Mouse (Mus musculus): ENCODE results near the gene Mxra8. TPM values are rescaled to one million over a fixed set of nuclear protein-coding genes. Genes with fewer than 3 reads are reported as not detected.

Mxra8 gene
- polyA plus RNA-seq, 1 experiment from 2014 or later = 121 TPM

- Histone ChIP-seq H3K9me3 (no peaks in the 10 kb centered on the region), H3K27me3 (replicated peaks) (no peaks in the 10 kb centered on the region), H3K4me1 (peaks cover 48% of the 10 kb centered on the region), H3K36me3 (0 out of 2 replicates have a peak, but pooled peaks cover 3% of the 10 kb centered on the region), H3K4me2 (peak overlapping the region; percentile 88), H3K27ac (peak overlapping the region; percentile 96), H3K9ac (no peak overlapping the region), H3K4me3 (replicated peaks) (no peak overlapping the region)
- WGBS = 43% methylated on average over 8 of the region's 8 CpGs
- ATAC-seq (ENCODE audit: insufficient read depth, low FRiP score, low read depth) = no peak
These were observed 1.0 kb upstream of the Mxra8 start for GRCm38 (mm10) chr4:155838187-155839153.

GRCm38 (mm10) chr4:155840076-155841002, 859 bp downstream of the Mxra8 start:
- 9% methylated on average over 8 of the region's 8 CpGs for WGBS
- no peaks in the 10 kb centered on the region for H3K9me3 ChIP-seq
- H3K9ac ChIP-seq = peak overlapping the region; percentile 42
- 0 out of 2 replicates have a peak, but pooled peaks cover 3% of the 10 kb centered on the region for H3K36me3 ChIP-seq
- H3K4me3 ChIP-seq (replicated peaks) = peak overlapping the region; percentile 54
- peak overlapping the region; percentile 88 for H3K4me2 ChIP-seq
- H3K4me1 ChIP-seq = peaks cover 40% of the 10 kb centered on the region
- peak overlapping the region; percentile 96 for H3K27ac ChIP-seq
- no peak for ATAC-seq (ENCODE audit: insufficient read depth, low FRiP score, low read depth)
- no peaks in the 10 kb centered on the region for H3K27me3 ChIP-seq (replicated peaks)

GRCm38 (mm10) chr4:155841003-155841454, 1.5 kb downstream of the Mxra8 start:
- Histone ChIP-seq H3K4me1 (peaks cover 40% of the 10 kb centered on the region), H3K9me3 (no peaks in the 10 kb centered on the region), H3K4me2 (peak overlapping the region; percentile 88), H3K4me3 (replicated peaks) (peak overlapping the region; percentile 54), H3K9ac (peak overlapping the region; percentile 42), H3K36me3 (0 out of 2 replicates have a peak, but pooled peaks cover 3% of the 10 kb centered on the region), H3K27me3 (replicated peaks) (no peaks in the 10 kb centered on the region), H3K27ac (peak overlapping the region; percentile 96; the same call in 1 of the 2 replicates)
- WGBS = under 1% methylated on average over 32 of the region's 32 CpGs
- ATAC-seq (ENCODE audit: insufficient read depth, low FRiP score, low read depth) = peak; percentile 68

- H3K4me3 ChIP-seq (replicated peaks) = peak overlapping the region; percentile 54
- 0 out of 2 replicates have a peak, but pooled peaks cover 3% of the 10 kb centered on the region for H3K36me3 ChIP-seq
- no peaks in the 10 kb centered on the region for H3K27me3 ChIP-seq (replicated peaks)
- H3K27ac ChIP-seq = no peak overlapping the region
- no peaks in the 10 kb centered on the region for H3K9me3 ChIP-seq
- no peak overlapping the region for H3K9ac ChIP-seq
- ATAC-seq (ENCODE audit: insufficient read depth, low FRiP score, low read depth) = no peak
- peaks cover 45% of the 10 kb centered on the region for H3K4me1 ChIP-seq
- WGBS = 42% methylated on average over 38 of the region's 38 CpGs
- H3K4me2 ChIP-seq = peak overlapping the region; percentile 88
These were observed 2.3 kb downstream of the Mxra8 start for GRCm38 (mm10) chr4:155841651-155842270.

GRCm38 (mm10) chr4:155843231-155843630, 3.8 kb downstream of the Mxra8 start:
- Histone ChIP-seq H3K4me3 (replicated peaks) (no peak overlapping the region), H3K4me2 (no peak overlapping the region), H3K27me3 (replicated peaks) (no peaks in the 10 kb centered on the region), H3K36me3 (0 out of 2 replicates have a peak, but pooled peaks cover 3% of the 10 kb centered on the region), H3K9me3 (no peaks in the 10 kb centered on the region), H3K27ac (no peak overlapping the region), H3K9ac (no peak overlapping the region), H3K4me1 (peaks cover 41% of the 10 kb centered on the region)
- 95% methylated on average over 5 of the region's 5 CpGs for WGBS
- ATAC-seq (ENCODE audit: insufficient read depth, low FRiP score, low read depth) = no peak

GRCm38 (mm10) chr4:155846871-155847578, 7.5 kb downstream of the Mxra8 start, which contains the start of gene Dvl1:
Gene Dvl1, plus strand, starts transcription at chr4:155847402.
- H3K9ac ChIP-seq = peak within 1 kb of the TSS; percentile 86
- peaks cover 26% of the 10 kb centered on the region for H3K4me1 ChIP-seq
- peak; percentile 91 for ATAC-seq (ENCODE audit: insufficient read depth, low FRiP score, low read depth)
- no peaks in the 10 kb centered on the region for H3K9me3 ChIP-seq
- H3K27ac ChIP-seq = peak within 1 kb of the TSS; percentile 77
- H3K4me3 ChIP-seq (replicated peaks) = peak within 1 kb of the TSS; percentile 66
- no peaks in the 10 kb centered on the region for H3K27me3 ChIP-seq (replicated peaks)
- peak within 1 kb of the TSS; percentile 95 for H3K4me2 ChIP-seq
- H3K36me3 ChIP-seq = 0 out of 2 replicates have a peak, but pooled peaks cover 3% of the 10 kb centered on the region
- WGBS = 3% methylated on average over 56 of the region's 65 CpGs

- no peaks in the 10 kb centered on the region for H3K36me3 ChIP-seq
- H3K9ac ChIP-seq = peak overlapping the region; percentile 86
- peak; percentile 23 for ATAC-seq (ENCODE audit: insufficient read depth, low FRiP score, low read depth)
- H3K4me1 ChIP-seq = peaks cover 26% of the 10 kb centered on the region
- WGBS = under 1% methylated on average over 68 of the region's 69 CpGs
- no peaks in the 10 kb centered on the region for H3K27me3 ChIP-seq (replicated peaks)
- H3K27ac ChIP-seq = peak overlapping the region; percentile 59; the same call in 1 of the 2 replicates
- H3K9me3 ChIP-seq = no peaks in the 10 kb centered on the region
- H3K4me3 ChIP-seq (replicated peaks) = peak overlapping the region; percentile 66
- peak overlapping the region; percentile 95 for H3K4me2 ChIP-seq
These were observed 8.3 kb downstream of the Mxra8 start for GRCm38 (mm10) chr4:155847591-155848352.

GRCm38 (mm10) chr4:155848434-155849095, 9.1 kb downstream of the Mxra8 start:
- 65% methylated on average over 7 of the region's 7 CpGs for WGBS
- no peak for ATAC-seq (ENCODE audit: insufficient read depth, low FRiP score, low read depth)
- Histone ChIP-seq H3K4me3 (replicated peaks) (peak overlapping the region; percentile 66), H3K4me2 (peak overlapping the region; percentile 95), H3K27ac (no peak overlapping the region), H3K36me3 (no peaks in the 10 kb centered on the region), H3K9ac (peak overlapping the region; percentile 86; the same call in 1 of the 2 replicates), H3K4me1 (peaks cover 26% of the 10 kb centered on the region), H3K9me3 (no peaks in the 10 kb centered on the region), H3K27me3 (replicated peaks) (no peaks in the 10 kb centered on the region)

- Histone ChIP-seq H3K27me3 (replicated peaks) (no peaks in the 10 kb centered on the region), H3K4me2 (no peak overlapping the region), H3K4me3 (replicated peaks) (no peak overlapping the region), H3K9me3 (no peaks in the 10 kb centered on the region), H3K27ac (no peak overlapping the region), H3K36me3 (peaks cover 3% of the 10 kb centered on the region; the same call in 1 of the 2 replicates), H3K4me1 (peaks cover 26% of the 10 kb centered on the region), H3K9ac (no peak overlapping the region)
- WGBS = 76% methylated on average over 2 of the region's 2 CpGs
- ATAC-seq (ENCODE audit: insufficient read depth, low FRiP score, low read depth) = no peak
These were observed 9.9 kb downstream of the Mxra8 start for GRCm38 (mm10) chr4:155849391-155849790.

All from stomach, embryonic 15.5 days (tissue).